In the genomic region with DNA sequence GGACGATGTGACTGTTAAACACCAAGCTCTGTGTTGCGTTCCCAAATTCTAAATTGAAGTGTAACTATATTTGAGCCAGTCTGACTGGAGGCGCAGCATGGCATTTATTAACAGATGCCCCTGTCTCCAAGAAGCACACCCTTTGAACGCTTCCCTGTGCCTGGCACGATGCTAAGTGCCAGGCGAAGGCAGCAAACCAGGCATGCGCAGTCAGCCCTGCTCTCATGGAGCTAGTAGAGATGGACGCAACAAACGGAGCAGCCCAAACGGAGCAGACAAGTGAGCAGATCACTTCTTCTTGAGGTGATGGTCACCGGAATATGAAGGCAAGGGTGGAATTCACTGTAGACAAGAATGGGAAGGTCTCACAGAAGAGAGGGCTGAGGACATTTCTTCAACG, we compare ENCODE assay signal across 13 mouse cellular contexts. TPM values are rescaled to one million over a fixed set of nuclear protein-coding genes. Genes with fewer than 3 reads are reported as not detected.
DNase-seq lines count a peak whose midpoint lies in the region; ATAC-seq lines count a peak whose summit lies in the region.
"Had no signal": no experiment of that assay in that cellular context is flagged by ENCODE, and none has a peak within 500 bp of the region (broad histone marks: within the 10 kb centered on the region; RNA-seq: fewer than 3 reads in every experiment).

No protein-coding gene starts in this region.

- WGBS in hindbrain, embryonic 10.5 days = 11% methylated on average over 12 of the region's 12 CpGs
- WGBS in hindbrain, embryonic 16.5 days = 10% methylated on average over 12 of the region's 12 CpGs
- 30% methylated on average over 12 of the region's 12 CpGs for WGBS in intestine, embryonic 16.5 days
- 40% methylated on average over 12 of the region's 12 CpGs for WGBS in stomach, embryonic 16.5 days
- WGBS in liver, embryonic 12.5 days (ENCODE audit: insufficient replicate concordance) = 29% methylated on average over 12 of the region's 12 CpGs

- H3K27ac ChIP-seq in hindbrain, embryonic 10.5 days = no peak overlapping the region
- no peak overlapping the region for H3K27ac ChIP-seq in hindbrain, embryonic 16.5 days (ENCODE audit: low read depth, low read length)
- H3K27ac ChIP-seq in intestine, embryonic 16.5 days (ENCODE audit: low read length) = no peak overlapping the region
- no peak overlapping the region for H3K27ac ChIP-seq in stomach, embryonic 16.5 days (ENCODE audit: low read length)
- H3K27ac ChIP-seq in liver, embryonic 12.5 days = no peak overlapping the region

- H3K4me3 ChIP-seq in hindbrain, embryonic 10.5 days = no peak overlapping the region
- H3K4me3 ChIP-seq in hindbrain, embryonic 16.5 days (ENCODE audit: low read length) = no peak overlapping the region
- 0 out of 2 replicates have a peak overlapping the region, but pooled peaks have one; percentile 8 for H3K4me3 ChIP-seq in intestine, embryonic 16.5 days (ENCODE audit: low read length)
- H3K4me3 ChIP-seq in stomach, embryonic 16.5 days (replicated peaks; ENCODE audit: low read length) = 0 out of 2 replicates have a peak overlapping the region, but pooled peaks have one; percentile 10
- no peak overlapping the region for H3K4me3 ChIP-seq in liver, embryonic 12.5 days

- H3K9me3 ChIP-seq in hindbrain, embryonic 10.5 days = no peaks in the 10 kb centered on the region
- no peaks in the 10 kb centered on the region for H3K9me3 ChIP-seq in hindbrain, embryonic 16.5 days (ENCODE audit: control insufficient read depth, low read length)
- H3K9me3 ChIP-seq in intestine, embryonic 16.5 days (ENCODE audit: control insufficient read depth, low read length) = no peaks in the 10 kb centered on the region
- H3K9me3 ChIP-seq in stomach, embryonic 16.5 days (replicated peaks; ENCODE audit: control insufficient read depth, low read length) = no peaks in the 10 kb centered on the region
- H3K9me3 ChIP-seq in liver, embryonic 12.5 days (replicated peaks) = no peaks in the 10 kb centered on the region

- DNase-seq in hindbrain, embryonic 10.5 days (ENCODE audit: low spot score) = peak; percentile 31
- DNase-seq in urinary bladder, postnatal 25 days (ENCODE audit: low spot score) = peak; percentile 10
- DNase-seq in urinary bladder, postnatal 36 days (ENCODE audit: low spot score in 2 of 2) = no peak
- DNase-seq: cerebellum, adult 9-11 months; forebrain, postnatal 0 days; spleen, adult 18-20 months; thymus, adult 18-20 months had no signal

- no peak for ATAC-seq in hindbrain, embryonic 16.5 days
- ATAC-seq in intestine, embryonic 16.5 days = no peak
- no peak for ATAC-seq in stomach, embryonic 16.5 days (ENCODE audit: insufficient read depth, low FRiP score)
- ATAC-seq in liver, embryonic 12.5 days = no peak
- ATAC-seq in inflammation-experienced regulatory T-cells, adult 6 months = no peak
- ATAC-seq: forebrain, postnatal 0 days; Patski had no signal

- H3K36me3 ChIP-seq in hindbrain, embryonic 10.5 days = no peaks in the 10 kb centered on the region
- H3K36me3 ChIP-seq in hindbrain, embryonic 16.5 days (ENCODE audit: control insufficient read depth, insufficient read depth, low read length) = no peaks in the 10 kb centered on the region
- no peaks in the 10 kb centered on the region for H3K36me3 ChIP-seq in intestine, embryonic 16.5 days (ENCODE audit: control insufficient read depth, insufficient read depth, low read length)
- no peaks in the 10 kb centered on the region for H3K36me3 ChIP-seq in stomach, embryonic 16.5 days (ENCODE audit: control insufficient read depth, insufficient read depth, low read length)
- no peaks in the 10 kb centered on the region for H3K36me3 ChIP-seq in liver, embryonic 12.5 days

- peaks cover 80% of the 10 kb centered on the region for H3K27me3 ChIP-seq in hindbrain, embryonic 10.5 days (ENCODE audit: insufficient read depth, poor library complexity, severe bottlenecking)
- peaks cover 44% of the 10 kb centered on the region for H3K27me3 ChIP-seq in hindbrain, embryonic 16.5 days (replicated peaks; ENCODE audit: control insufficient read depth, insufficient read depth, low read length)
- peaks cover 8% of the 10 kb centered on the region; the same call in 1 of the 2 replicates for H3K27me3 ChIP-seq in intestine, embryonic 16.5 days (replicated peaks; ENCODE audit: control insufficient read depth, insufficient read depth, low read length)
- H3K27me3 ChIP-seq in stomach, embryonic 16.5 days (ENCODE audit: control insufficient read depth, insufficient read depth, low read length) = peaks cover 8% of the 10 kb centered on the region; the same call in 1 of the 2 replicates
- peaks cover 61% of the 10 kb centered on the region for H3K27me3 ChIP-seq in liver, embryonic 12.5 days (replicated peaks)

- no peak overlapping the region for H3K4me2 ChIP-seq in hindbrain, embryonic 16.5 days (ENCODE audit: low read length)
- peak overlapping the region; percentile 14 for H3K4me2 ChIP-seq in intestine, embryonic 16.5 days (ENCODE audit: low read depth, low read length)
- H3K4me2 ChIP-seq in stomach, embryonic 16.5 days (ENCODE audit: low read depth, low read length) = peak overlapping the region; percentile 29; the same call in 1 of the 2 replicates
- H3K4me2 ChIP-seq in liver, embryonic 12.5 days = no peak overlapping the region

- peaks cover 9% of the 10 kb centered on the region; the same call in 1 of the 2 replicates for H3K4me1 ChIP-seq in hindbrain, embryonic 10.5 days (replicated peaks)
- peaks cover 2% of the 10 kb centered on the region; the same call in 1 of the 2 replicates for H3K4me1 ChIP-seq in hindbrain, embryonic 16.5 days (ENCODE audit: control insufficient read depth, insufficient read depth, low read depth, low read length)
- H3K4me1 ChIP-seq in intestine, embryonic 16.5 days (ENCODE audit: control insufficient read depth, insufficient read depth, low read length) = 0 out of 2 replicates have a peak, but pooled peaks cover 6% of the 10 kb centered on the region
- peaks cover 5% of the 10 kb centered on the region for H3K4me1 ChIP-seq in stomach, embryonic 16.5 days (ENCODE audit: control insufficient read depth, insufficient read depth, low read length)
- no peaks in the 10 kb centered on the region for H3K4me1 ChIP-seq in liver, embryonic 12.5 days

- H3K9ac ChIP-seq in hindbrain, embryonic 16.5 days (ENCODE audit: low read depth, low read length) = no peak overlapping the region
- H3K9ac ChIP-seq in intestine, embryonic 16.5 days (ENCODE audit: low read depth, low read length) = no peak overlapping the region
- H3K9ac ChIP-seq in stomach, embryonic 16.5 days (ENCODE audit: low read length) = no peak overlapping the region
- H3K9ac ChIP-seq in liver, embryonic 12.5 days = no peak overlapping the region
- H3K9ac ChIP-seq: forebrain, postnatal 0 days had no signal

RNA-seq across cellular contexts. Expression of gene Tcf21, which starts 8.1 kb away (rescaled TPM):
- polyA plus RNA-seq in hindbrain, embryonic 10.5 days (2016; fragmentation: Nextera tagmentation; extraction: Ambion mirVana) = 0.27 and 0.65 TPM in 2 replicates
- polyA plus RNA-seq in hindbrain, embryonic 16.5 days (2015; fragmentation: Nextera tagmentation; extraction: Ambion mirVana) = 1.5 and 1.9 TPM in 2 replicates
- polyA plus RNA-seq in intestine, embryonic 16.5 days (2015; fragmentation: Nextera tagmentation; extraction: Ambion mirVana) = 133 and 145 TPM in 2 replicates
- 189 and 202 TPM in 2 replicates for polyA plus RNA-seq in stomach, embryonic 16.5 days (2015; fragmentation: Nextera tagmentation; extraction: Ambion mirVana)
- 8.0 and 12.3 TPM in 2 replicates for polyA plus RNA-seq in liver, embryonic 12.5 days (2016; fragmentation: Nextera tagmentation; extraction: Ambion mirVana)
- polyA plus RNA-seq in inflammation-experienced regulatory T-cells, adult 6 months (2017; shearing (Covaris generic)) = under 1 TPM in 1 of 3 experiments, not detected in 2; 0.27 TPM
- polyA plus RNA-seq: Patski had no signal

Comparison
In these comparisons a context has a peak if more than half of its experiments do, and no peak if none do; other contexts are left out.
1. DNase-seq: peak in hindbrain, embryonic 10.5 days (single experiment) and urinary bladder, postnatal 25 days (single experiment); none in urinary bladder, postnatal 36 days (0 of 2).
2. H3K4me3 ChIP-seq: peak in intestine, embryonic 16.5 days (single experiment) and stomach, embryonic 16.5 days (single experiment); none in hindbrain, embryonic 10.5 days (single experiment), hindbrain, embryonic 16.5 days (single experiment) and liver, embryonic 12.5 days (single experiment).
3. H3K4me2 ChIP-seq: peak in intestine, embryonic 16.5 days (single experiment) and stomach, embryonic 16.5 days (single experiment); none in hindbrain, embryonic 16.5 days (single experiment) and liver, embryonic 12.5 days (single experiment).
4. RNA of gene Tcf21, which starts 8.1 kb away (polyA plus RNA-seq): 189 to 202 TPM in stomach, embryonic 16.5 days and 133 to 145 TPM in intestine, embryonic 16.5 days; 8.0 to 12.3 TPM in liver, embryonic 12.5 days, 1.5 to 1.9 TPM in hindbrain, embryonic 16.5 days, 0.27 to 0.65 TPM in hindbrain, embryonic 10.5 days and 0.27 TPM in inflammation-experienced regulatory T-cells, adult 6 months; every median in the first group is over 10 times any median in the second.